Mouse (Mus musculus): Measurements from ENCODE around the gene Pcdh15. TPM values are rescaled to one million over a fixed set of nuclear protein-coding genes. Genes with fewer than 3 reads are reported as not detected.

Pcdh15 gene
- polyA plus RNA-seq, 1 experiment: not detected

- Histone ChIP-seq H3K36me3 (ENCODE audit: control insufficient read depth) (no peaks in the 10 kb centered on the region), H3K27me3 (ENCODE audit: control insufficient read depth) (no peaks in the 10 kb centered on the region), H3K4me1 (ENCODE audit: control insufficient read depth) (no peaks in the 10 kb centered on the region), H3K9me3 (ENCODE audit: control insufficient read depth, low read length) (no peaks in the 10 kb centered on the region), H3K4me3 (replicated peaks) (no peak overlapping the region)
- TF ChIP-seq TAL1 (IDR thresholded peaks at IDR 0.05; ENCODE audit: low read length): no peak
- no peak for TF ChIP-seq GATA1 (IDR thresholded peaks at IDR 0.05; ENCODE audit: low read length)
Observed at GRCm38 (mm10) chr10:73105893-73106292, 6.8 kb downstream of the Pcdh15 start.

GRCm38 (mm10) chr10:73137985-73138384, 38.8 kb downstream of the Pcdh15 start:
- Histone ChIP-seq H3K9me3 (ENCODE audit: control insufficient read depth, low read length) (peaks cover 3% of the 10 kb centered on the region; the same call in 1 of the 2 replicates), H3K27me3 (ENCODE audit: control insufficient read depth) (no peaks in the 10 kb centered on the region), H3K36me3 (ENCODE audit: control insufficient read depth) (no peaks in the 10 kb centered on the region), H3K4me1 (ENCODE audit: control insufficient read depth) (no peaks in the 10 kb centered on the region), H3K4me3 (replicated peaks) (no peak overlapping the region)
- no peak for TF ChIP-seq TAL1 (IDR thresholded peaks at IDR 0.05; ENCODE audit: low read length)
- TF ChIP-seq GATA1 (IDR thresholded peaks at IDR 0.05; ENCODE audit: low read length): no peak

- Histone ChIP-seq H3K4me1 (ENCODE audit: control insufficient read depth) (no peaks in the 10 kb centered on the region), H3K27me3 (ENCODE audit: control insufficient read depth) (no peaks in the 10 kb centered on the region), H3K36me3 (ENCODE audit: control insufficient read depth) (no peaks in the 10 kb centered on the region), H3K4me3 (replicated peaks) (no peak overlapping the region), H3K9me3 (ENCODE audit: control insufficient read depth, low read length) (no peaks in the 10 kb centered on the region)
- TF ChIP-seq GATA1 (IDR thresholded peaks at IDR 0.05; ENCODE audit: low read length) (no peak), TAL1 (IDR thresholded peaks at IDR 0.05; ENCODE audit: low read length) (no peak)
Observed at GRCm38 (mm10) chr10:73147543-73147942, 48.4 kb downstream of the Pcdh15 start.

- Histone ChIP-seq H3K4me3 (replicated peaks) (no peak overlapping the region), H3K9me3 (ENCODE audit: control insufficient read depth, low read length) (no peaks in the 10 kb centered on the region), H3K36me3 (ENCODE audit: control insufficient read depth) (no peaks in the 10 kb centered on the region), H3K4me1 (ENCODE audit: control insufficient read depth) (no peaks in the 10 kb centered on the region), H3K27me3 (ENCODE audit: control insufficient read depth) (no peaks in the 10 kb centered on the region)
- TF ChIP-seq GATA1 (IDR thresholded peaks at IDR 0.05; ENCODE audit: low read length) (no peak), TAL1 (IDR thresholded peaks at IDR 0.05; ENCODE audit: low read length) (no peak)
Observed at GRCm38 (mm10) chr10:73147978-73148377, 48.8 kb downstream of the Pcdh15 start.

GRCm38 (mm10) chr10:73154544-73154943, 55.4 kb downstream of the Pcdh15 start:
- no peak overlapping the region for H3K4me3 ChIP-seq (replicated peaks)
- TF ChIP-seq TAL1 (IDR thresholded peaks at IDR 0.05; ENCODE audit: low read length) (no peak), GATA1 (IDR thresholded peaks at IDR 0.05; ENCODE audit: low read length) (no peak)
- H3K9me3 ChIP-seq (ENCODE audit: control insufficient read depth, low read length): peaks cover 2% of the 10 kb centered on the region; the same call in 1 of the 2 replicates
- H3K4me1 ChIP-seq (ENCODE audit: control insufficient read depth): no peaks in the 10 kb centered on the region
- H3K27me3 ChIP-seq (ENCODE audit: control insufficient read depth): no peaks in the 10 kb centered on the region
- H3K36me3 ChIP-seq (ENCODE audit: control insufficient read depth): no peaks in the 10 kb centered on the region

GRCm38 (mm10) chr10:73161757-73162156, 62.6 kb downstream of the Pcdh15 start:
- H3K36me3 ChIP-seq (ENCODE audit: control insufficient read depth): no peaks in the 10 kb centered on the region

GRCm38 (mm10) chr10:73216001-73216400, 116.9 kb downstream of the Pcdh15 start:
- H3K36me3 ChIP-seq (ENCODE audit: control insufficient read depth): no peaks in the 10 kb centered on the region
- H3K4me1 ChIP-seq (ENCODE audit: control insufficient read depth): no peaks in the 10 kb centered on the region
- H3K4me3 ChIP-seq (replicated peaks): no peak overlapping the region
- no peak for TF ChIP-seq TAL1 (IDR thresholded peaks at IDR 0.05; ENCODE audit: low read length)
- TF ChIP-seq GATA1 (IDR thresholded peaks at IDR 0.05; ENCODE audit: low read length): no peak
- H3K27me3 ChIP-seq (ENCODE audit: control insufficient read depth): no peaks in the 10 kb centered on the region
- peaks cover 2% of the 10 kb centered on the region for H3K9me3 ChIP-seq (ENCODE audit: control insufficient read depth, low read length)

More at GRCm38 (mm10) chr10:73161757-73162156, 62.6 kb downstream of the Pcdh15 start:
- Histone ChIP-seq H3K4me1 (ENCODE audit: control insufficient read depth) (no peaks in the 10 kb centered on the region), H3K9me3 (ENCODE audit: control insufficient read depth, low read length) (peaks cover 6% of the 10 kb centered on the region), H3K27me3 (ENCODE audit: control insufficient read depth) (no peaks in the 10 kb centered on the region), H3K4me3 (replicated peaks) (no peak overlapping the region)
- TF ChIP-seq GATA1 (IDR thresholded peaks at IDR 0.05; ENCODE audit: low read length) (no peak), TAL1 (IDR thresholded peaks at IDR 0.05; ENCODE audit: low read length) (no peak)

GRCm38 (mm10) chr10:73242294-73242693, 143.2 kb downstream of the Pcdh15 start:
- H3K4me1 ChIP-seq (ENCODE audit: control insufficient read depth): no peaks in the 10 kb centered on the region
- H3K36me3 ChIP-seq (ENCODE audit: control insufficient read depth): no peaks in the 10 kb centered on the region
- peaks cover 3% of the 10 kb centered on the region for H3K9me3 ChIP-seq (ENCODE audit: control insufficient read depth, low read length)
- no peak overlapping the region for H3K4me3 ChIP-seq (replicated peaks)
- TF ChIP-seq GATA1 (IDR thresholded peaks at IDR 0.05; ENCODE audit: low read length) (no peak), TAL1 (IDR thresholded peaks at IDR 0.05; ENCODE audit: low read length) (no peak)
- no peaks in the 10 kb centered on the region for H3K27me3 ChIP-seq (ENCODE audit: control insufficient read depth)

GRCm38 (mm10) chr10:73280438-73280837, 181.3 kb downstream of the Pcdh15 start:
- peaks cover 11% of the 10 kb centered on the region for H3K9me3 ChIP-seq (ENCODE audit: control insufficient read depth, low read length)
- no peaks in the 10 kb centered on the region for H3K36me3 ChIP-seq (ENCODE audit: control insufficient read depth)
- H3K4me1 ChIP-seq (ENCODE audit: control insufficient read depth): no peaks in the 10 kb centered on the region
- no peak overlapping the region for H3K4me3 ChIP-seq (replicated peaks)
- TF ChIP-seq GATA1 (IDR thresholded peaks at IDR 0.05; ENCODE audit: low read length) (no peak), TAL1 (IDR thresholded peaks at IDR 0.05; ENCODE audit: low read length) (no peak)
- H3K27me3 ChIP-seq (ENCODE audit: control insufficient read depth): no peaks in the 10 kb centered on the region

- no peak for TF ChIP-seq GATA1 (IDR thresholded peaks at IDR 0.05; ENCODE audit: low read length)
- no peaks in the 10 kb centered on the region for H3K27me3 ChIP-seq (ENCODE audit: control insufficient read depth)
Observed at GRCm38 (mm10) chr10:73296456-73296855, 197.3 kb downstream of the Pcdh15 start.

More at GRCm38 (mm10) chr10:73296456-73296855, 197.3 kb downstream of the Pcdh15 start:
- no peak overlapping the region for H3K4me3 ChIP-seq (replicated peaks)
- peaks cover 6% of the 10 kb centered on the region for H3K9me3 ChIP-seq (ENCODE audit: control insufficient read depth, low read length)
- no peaks in the 10 kb centered on the region for H3K4me1 ChIP-seq (ENCODE audit: control insufficient read depth)
- no peaks in the 10 kb centered on the region for H3K36me3 ChIP-seq (ENCODE audit: control insufficient read depth)
